Mouse (Mus musculus) cerebellum, postnatal 4 days (tissue): ENCODE measurements at regions not wholly inside any gene's neighbourhood (a gene's known extent, or its start where the extent isn't known, plus 50 kb on each side); places are given as distances from the start of the nearest gene placed in this dataset.
A peak's percentile ranks its signal among the peaks of the same experiment; 100 is the strongest.
"Not testable (repeated sequence)": the region's sequence is repeated elsewhere in the genome, so short reads cannot be mapped to it uniquely, and the experiment has no call there.

Source experiments
- DNase-seq, 2 experiments: peaks; one replicate each; pipeline ENCODE4 v3.0.0; 2022; ENCODE audit warnings: low spot score in 2 of 2, mixed read lengths in 1 of 2

GRCm38 (mm10) chr14:73453164-73453563 is 56.7 kb upstream of the Med4 start:
- DNase-seq = peak in 1 of 2 experiments; percentile 43

- DNase-seq = no peak
These were observed 57.3 kb upstream of the Med4 start for GRCm38 (mm10) chr14:73452321-73453082.

- no peak for DNase-seq
These were observed 58.4 kb upstream of the Med4 start for GRCm38 (mm10) chr14:73451291-73452045.

GRCm38 (mm10) chr14:73449901-73450495 is 59.8 kb upstream of the Med4 start:
- DNase-seq = no peak

GRCm38 (mm10) chr14:73449111-73449510 is 60.7 kb upstream of the Med4 start:
- no peak for DNase-seq

- no peak for DNase-seq
These were observed 60.6 kb upstream of the Itm2b start for GRCm38 (mm10) chr14:73445508-73446256.

GRCm38 (mm10) chr14:73444733-73445132 is 59.6 kb upstream of the Itm2b start:
- no peak for DNase-seq

GRCm38 (mm10) chr14:73441951-73442716 is 57.0 kb upstream of the Itm2b start:
- no peak for DNase-seq

- DNase-seq = not testable (repeated sequence)
These were observed 56.3 kb upstream of the Itm2b start for GRCm38 (mm10) chr14:73441206-73441950.

- DNase-seq = no peak
These were observed 54.8 kb upstream of the Itm2b start for GRCm38 (mm10) chr14:73439802-73440309.

- DNase-seq = no peak
These were observed 50.8 kb upstream of the Itm2b start for GRCm38 (mm10) chr14:73435839-73436238.
